Mouse (Mus musculus) thymus, adult 2 months (tissue): ENCODE results near the gene Schip1. TPM values are rescaled to one million over a fixed set of nuclear protein-coding genes. Genes with fewer than 3 reads are reported as not detected.

Experiments
- DNase-seq: peaks from one replicate; pipeline ENCODE4 v3.0.0; 2021
- H3K27ac ChIP-seq: fragments of 200-500 bp; 2 replicates; pipeline ENCODE4 v1.5.1; 2012; ENCODE audit warnings: low read length, control low read depth; ENCODE audit not compliant: control insufficient read depth, insufficient read depth
- H3K27me3 ChIP-seq: fragments of 200-500 bp; 2 replicates; pipeline ENCODE4 v1.6.1; 2012; ENCODE audit warnings: mild to moderate bottlenecking, low read length, moderate library complexity, mixed read lengths; ENCODE audit not compliant: control insufficient read depth, insufficient read depth
- H3K36me3 ChIP-seq: fragments of 200-500 bp; 2 replicates; pipeline ENCODE4 v1.6.1; 2012; ENCODE audit warnings: mild to moderate bottlenecking, low read length, moderate library complexity; ENCODE audit not compliant: control insufficient read depth, insufficient read depth
- H3K4me1 ChIP-seq: fragments of 200-500 bp; replicated peaks from 2 replicates; pipeline ENCODE4 v1.6.1; 2012; ENCODE audit warnings: low read length; ENCODE audit not compliant: control insufficient read depth, insufficient read depth
- H3K4me3 ChIP-seq: fragments of 200-500 bp; 2 replicates; pipeline ENCODE4 v1.5.1; 2012; ENCODE audit warnings: mild to moderate bottlenecking, low read length, control low read depth, moderate library complexity; ENCODE audit not compliant: control insufficient read depth, insufficient read depth
- CTCF ChIP-seq: fragments of 200-500 bp; IDR thresholded peaks from 2 replicates; pipeline ENCODE4 v1.5.1; 2012; ENCODE audit warnings: mild to moderate bottlenecking, control low read depth, low read length, moderate library complexity, borderline replicate concordance; ENCODE audit not compliant: control insufficient read depth, poor library complexity, insufficient read depth; ENCODE audit errors: extremely low read depth
- POLR2A ChIP-seq: fragments of 200-500 bp; IDR thresholded peaks from 2 replicates; pipeline ENCODE4 v1.6.1; 2012; ENCODE audit warnings: mild to moderate bottlenecking, low read length, control low read depth, moderate library complexity; ENCODE audit not compliant: control insufficient read depth, poor library complexity, insufficient read depth; ENCODE audit errors: extremely low read depth
- WGBS: fragments of 180-500 bp; shearing (Covaris S2); methylation state at CpG from one replicate; pipeline ENCODE4 v1.1.7; 2018; 5-methylcytosine and 5-hydroxymethylcytosine counted together
- polyA plus RNA-seq: library from polyadenylated mRNA; depleted of rRNA; stranded (reverse); fragments of >200 nt; gene quantifications from 2 replicates; pipeline ENCODE4 v1.2.3, GENCODE M21; 2012

The Schip1 gene
- polyA plus RNA-seq, 1 experiment = 3.2 TPM

GRCm38 (mm10) chr3:68405724-68406123, 341.1 kb downstream of the Schip1 start:
- DNase-seq = no peak
- no peaks in the 10 kb centered on the region for H3K27me3 ChIP-seq
- TF ChIP-seq CTCF (no peak), POLR2A (no peak)
- H3K36me3 ChIP-seq = no peaks in the 10 kb centered on the region
- 85% methylated on average over 5 of the region's 5 CpGs for WGBS
- H3K27ac ChIP-seq = no peak overlapping the region
- no peak overlapping the region for H3K4me3 ChIP-seq
- H3K4me1 ChIP-seq = no peaks in the 10 kb centered on the region

GRCm38 (mm10) chr3:68412262-68412661, 347.7 kb downstream of the Schip1 start:
- WGBS = 60% methylated on average over 3 of the region's 3 CpGs
- Histone ChIP-seq H3K4me1 (no peaks in the 10 kb centered on the region), H3K4me3 (no peak overlapping the region), H3K27me3 (no peaks in the 10 kb centered on the region), H3K27ac (no peak overlapping the region), H3K36me3 (no peaks in the 10 kb centered on the region)
- no peak for DNase-seq
- TF ChIP-seq POLR2A = no peak
- no peak for TF ChIP-seq CTCF

DNA sequence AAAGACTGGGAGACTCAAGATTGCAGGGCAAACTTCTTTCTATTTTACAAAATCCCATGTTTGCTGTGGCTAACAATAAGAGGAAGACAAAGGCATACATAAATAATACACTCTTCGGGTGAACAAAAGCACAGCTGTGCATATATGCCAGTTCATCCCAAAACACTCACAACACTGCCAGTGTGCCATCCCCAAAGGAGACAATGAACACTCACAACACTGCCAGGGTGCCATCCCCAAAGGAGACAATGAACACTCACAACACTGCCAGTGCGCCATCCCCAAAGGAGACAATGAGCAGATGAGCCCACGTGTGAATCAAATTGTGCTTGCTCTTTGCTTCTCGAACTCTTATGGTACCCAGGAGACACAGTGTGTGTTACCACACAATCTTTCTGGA, 355.2 kb downstream of the Schip1 start:
- H3K4me3 ChIP-seq = no peak overlapping the region
- no peaks in the 10 kb centered on the region for H3K4me1 ChIP-seq
- WGBS = 90% methylated on average over 4 of the region's 4 CpGs
- no peak overlapping the region for H3K27ac ChIP-seq
- no peak for DNase-seq
- H3K36me3 ChIP-seq = no peaks in the 10 kb centered on the region
- TF ChIP-seq CTCF (no peak), POLR2A (no peak)
- H3K27me3 ChIP-seq = no peaks in the 10 kb centered on the region

GRCm38 (mm10) chr3:68420927-68421326, 356.3 kb downstream of the Schip1 start:
- H3K36me3 ChIP-seq = no peaks in the 10 kb centered on the region
- no peaks in the 10 kb centered on the region for H3K4me1 ChIP-seq
- 95% methylated on average over 2 of the region's 2 CpGs for WGBS
- H3K27me3 ChIP-seq = no peaks in the 10 kb centered on the region
- no peak for DNase-seq
- no peak overlapping the region for H3K27ac ChIP-seq
- TF ChIP-seq CTCF = no peak
- TF ChIP-seq POLR2A = no peak
- no peak overlapping the region for H3K4me3 ChIP-seq

GRCm38 (mm10) chr3:68421849-68422248, 357.2 kb downstream of the Schip1 start:
- no peak overlapping the region for H3K27ac ChIP-seq
- H3K4me3 ChIP-seq = no peak overlapping the region
- TF ChIP-seq POLR2A (no peak), CTCF (no peak)
- H3K36me3 ChIP-seq = no peaks in the 10 kb centered on the region
- WGBS = 89% methylated on average over 2 of the region's 2 CpGs
- no peaks in the 10 kb centered on the region for H3K27me3 ChIP-seq
- no peaks in the 10 kb centered on the region for H3K4me1 ChIP-seq
- DNase-seq = no peak

DNA sequence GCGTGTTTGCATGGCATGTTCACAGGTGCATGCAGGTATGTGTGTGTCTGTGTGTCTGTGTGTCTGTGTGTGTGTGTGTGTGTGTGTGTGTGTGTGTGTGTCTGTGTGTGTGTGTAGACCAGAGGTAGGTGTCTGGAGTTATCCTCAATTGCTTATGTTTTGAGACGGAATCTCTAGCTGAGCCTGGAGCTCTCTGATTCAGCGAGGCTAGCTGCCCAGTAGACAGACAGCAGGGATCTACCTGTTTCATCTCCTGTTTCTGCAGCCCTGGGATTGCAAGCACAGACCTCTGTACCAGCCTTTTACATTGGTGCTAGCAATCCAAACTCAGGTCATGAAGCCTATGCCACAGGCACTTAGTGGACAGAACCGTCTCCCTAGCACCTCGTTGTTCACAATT, 363.5 kb downstream of the Schip1 start:
- WGBS = 98% methylated on average over 5 of the region's 5 CpGs
- TF ChIP-seq POLR2A (no peak), CTCF (no peak)
- DNase-seq = no peak
- Histone ChIP-seq H3K36me3 (no peaks in the 10 kb centered on the region), H3K27me3 (no peaks in the 10 kb centered on the region), H3K4me1 (no peaks in the 10 kb centered on the region), H3K4me3 (no peak overlapping the region), H3K27ac (no peak overlapping the region)

DNA sequence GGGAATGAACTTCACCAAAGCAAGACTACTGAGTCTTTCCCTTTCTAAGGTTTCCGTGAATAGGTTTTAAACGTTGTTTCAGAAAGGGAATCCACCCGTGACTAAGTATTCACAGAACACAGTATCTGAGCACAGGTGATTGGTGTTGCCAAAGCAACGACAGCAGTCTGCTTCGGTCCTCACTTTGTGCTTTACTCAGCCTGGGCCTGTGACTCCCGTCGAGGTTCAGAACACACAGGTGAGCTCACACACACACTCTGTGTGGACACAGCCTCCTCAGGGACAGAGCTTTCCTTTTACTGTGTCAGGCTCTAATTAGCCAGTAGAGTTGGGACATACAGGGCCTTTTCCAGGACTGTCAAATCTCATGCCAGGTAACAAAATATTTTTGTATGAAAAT, 369.8 kb downstream of the Schip1 start:
- Histone ChIP-seq H3K4me3 (no peak overlapping the region), H3K36me3 (no peaks in the 10 kb centered on the region), H3K27ac (no peak overlapping the region), H3K4me1 (no peaks in the 10 kb centered on the region), H3K27me3 (no peaks in the 10 kb centered on the region)
- no peak for DNase-seq
- WGBS = 89% methylated on average over 7 of the region's 7 CpGs
- TF ChIP-seq CTCF (no peak), POLR2A (no peak)

DNA sequence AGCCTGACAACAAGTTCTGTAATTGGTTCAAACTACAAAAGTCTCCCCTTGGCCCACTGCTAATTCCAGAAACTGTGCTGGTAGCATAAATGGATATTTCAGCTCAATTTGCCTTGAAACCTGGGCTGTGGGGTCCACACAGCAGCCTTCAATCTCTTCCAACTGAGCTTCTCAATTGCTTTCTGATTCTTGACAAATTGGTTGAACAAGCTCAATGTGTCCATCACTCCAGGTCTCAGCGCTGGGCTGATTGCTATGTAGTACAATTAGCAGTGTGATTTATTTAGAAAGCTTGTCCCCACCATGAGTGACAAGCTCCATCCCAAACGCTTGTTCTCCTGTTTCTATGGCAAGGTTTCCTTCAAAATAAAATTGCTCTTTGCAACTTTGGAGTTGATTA, 370.3 kb downstream of the Schip1 start:
- H3K4me1 ChIP-seq = no peaks in the 10 kb centered on the region
- no peak for TF ChIP-seq POLR2A
- TF ChIP-seq CTCF = no peak
- H3K27ac ChIP-seq = no peak overlapping the region
- no peak overlapping the region for H3K4me3 ChIP-seq
- H3K36me3 ChIP-seq = no peaks in the 10 kb centered on the region
- no peaks in the 10 kb centered on the region for H3K27me3 ChIP-seq
- 95% methylated on average over 2 of the region's 2 CpGs for WGBS
- no peak for DNase-seq
